Mouse (Mus musculus) hindbrain, postnatal 0 days (tissue): ENCODE results near the gene B4galt7. TPM values are rescaled to one million over a fixed set of nuclear protein-coding genes. Genes with fewer than 3 reads are reported as not detected.
"Not testable (repeated sequence)": the region's sequence is repeated elsewhere in the genome, so short reads cannot be mapped to it uniquely, and the experiment has no call there.

ENCODE experiments used
- ATAC-seq: fragments of 200-750 bp; cut with Nextera tagmentation; 2 replicates; pipeline ENCODE4 v1.8.0; 2017; ENCODE audit warnings: mild to moderate bottlenecking, moderate TSS enrichment, moderate library complexity
- DNase-seq: peaks from one replicate; pipeline ENCODE4 v3.0.0-alpha.2; 2015; ENCODE audit warnings: low spot score
- H3K27ac ChIP-seq: fragments of 300-500 bp; sonication (generic); 2 replicates; pipeline ENCODE4 v1.5.1; 2014; ENCODE audit warnings: mild to moderate bottlenecking
- H3K27me3 ChIP-seq: fragments of 300-500 bp; sonication (generic); 2 replicates; pipeline ENCODE4 v1.6.1; 2014; ENCODE audit warnings: low read length, mixed read lengths; ENCODE audit not compliant: insufficient read depth
- H3K36me3 ChIP-seq: fragments of 300-500 bp; sonication (generic); 2 replicates; pipeline ENCODE4 v1.6.1; 2014; ENCODE audit warnings: low read length, mixed read lengths; ENCODE audit not compliant: insufficient read depth
- H3K4me1 ChIP-seq: fragments of 300-500 bp; sonication (generic); 2 replicates; pipeline ENCODE4 v1.6.1; 2014; ENCODE audit warnings: antibody characterized with exemption, low read length, mixed read lengths; ENCODE audit not compliant: insufficient read depth
- H3K4me2 ChIP-seq: fragments of 300-500 bp; sonication (generic); 2 replicates; pipeline ENCODE4 v1.6.1; 2014; ENCODE audit warnings: low read depth, mild to moderate bottlenecking, low read length, moderate library complexity, mixed read lengths
- H3K4me3 ChIP-seq: fragments of 300-500 bp; sonication (generic); 2 replicates; pipeline ENCODE4 v1.5.1; 2014; ENCODE audit warnings: low read length
- H3K9ac ChIP-seq: fragments of 300-500 bp; sonication (generic); replicated peaks from 2 replicates; pipeline ENCODE4 v1.6.1; 2014; ENCODE audit warnings: mild to moderate bottlenecking, low read length, moderate library complexity, mixed read lengths
- H3K9me3 ChIP-seq: fragments of 300-500 bp; sonication (generic); 2 replicates; pipeline ENCODE4 v1.6.1; 2016; ENCODE audit warnings: low read length, mixed read lengths
- CTCF ChIP-seq: IDR thresholded peaks from 2 replicates; pipeline ENCODE4 v1.5.1; 2016; ENCODE audit warnings: antibody characterized with exemption, control low read depth, low read depth
- WGBS: fragments of 180-500 bp; shearing (Covaris S2); extraction: QIAGEN DNeasy Blood & Tissue Kit; methylation state at CpG from one replicate; pipeline ENCODE4 v1.1.7; 2014; 5-methylcytosine and 5-hydroxymethylcytosine counted together
- polyA plus RNA-seq: library from polyadenylated mRNA; unstranded; fragments of >200 nt; fragmentation: Nextera tagmentation; extraction: Ambion mirVana; gene quantifications from 2 replicates; pipeline ENCODE4 v1.2.1, GENCODE M21; 2015
- total RNA-seq: library from RNA; depleted of rRNA; stranded (reverse); fragments of >200 nt; gene quantifications from 2 replicates; pipeline ENCODE4 v1.2.3, GENCODE M21; 2014; rRNA removed

Gene B4galt7
- 66.7 and 66.8 TPM in 2 replicates for total RNA-seq
- 42.9 and 44.0 TPM in 2 replicates for polyA plus RNA-seq

DNA sequence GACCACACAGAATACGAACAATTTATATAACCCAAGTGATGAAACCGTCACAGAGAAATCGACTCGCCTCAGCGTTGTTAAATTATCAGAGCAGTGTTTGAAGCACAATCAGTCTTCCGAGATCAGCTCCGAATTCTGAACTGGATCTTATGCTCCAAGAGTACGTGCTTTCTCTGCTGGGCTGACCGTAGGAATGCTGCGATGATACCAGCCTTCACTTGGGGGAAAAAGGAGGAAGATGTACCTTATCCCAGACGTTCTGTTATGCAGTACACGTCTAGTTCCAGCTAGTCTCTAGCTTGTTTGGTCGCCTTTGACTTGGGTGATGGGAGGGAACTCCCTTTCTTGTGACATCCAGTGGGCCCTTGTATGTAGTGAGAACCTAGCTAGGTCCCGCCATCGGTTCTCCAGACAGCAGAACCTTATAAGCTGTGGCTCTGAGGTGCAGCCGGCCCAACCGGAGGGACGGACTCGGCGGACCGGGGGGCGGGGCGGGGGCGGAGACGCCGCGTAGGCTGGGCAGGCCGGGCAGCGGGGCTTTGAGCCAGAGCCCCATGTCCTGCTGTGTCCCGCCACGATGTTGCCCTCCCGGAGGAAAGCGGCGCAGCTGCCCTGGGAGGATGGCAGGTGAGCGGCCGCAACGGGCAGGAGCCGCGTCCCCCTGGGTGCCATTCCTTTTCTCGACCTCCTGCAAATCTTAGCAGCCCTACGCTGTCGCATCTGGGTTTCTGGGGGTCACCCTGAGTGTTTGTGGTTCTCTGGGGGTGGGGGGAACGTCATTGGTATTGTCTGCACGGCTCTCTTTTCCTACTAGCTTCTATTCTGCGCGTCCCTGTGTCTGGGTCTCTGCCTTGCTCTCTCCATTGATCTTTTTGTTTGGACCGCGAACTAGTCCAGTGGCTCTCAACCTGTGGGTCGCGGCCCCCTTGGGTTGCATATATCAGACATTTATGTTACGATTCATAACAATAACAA is at the start of gene B4galt7:
TSS of gene B4galt7 (plus strand) at position 331 of the 975 bp plus-strand sequence.
- DNase-seq (peak; percentile 87), ATAC-seq (peak; percentile 94)
- Histone ChIP-seq H3K4me3 (peak within 1 kb of the TSS; percentile 94), H3K4me2 (peak within 1 kb of the TSS; percentile 77), H3K9ac (peak within 1 kb of the TSS; percentile 89), H3K27me3 (no peaks in the 10 kb centered on the region), H3K4me1 (peaks cover 12% of the 10 kb centered on the region; the same call in 1 of the 2 replicates), H3K27ac (peak within 1 kb of the TSS; percentile 84), H3K9me3 (no peaks in the 10 kb centered on the region), H3K36me3 (peaks cover 24% of the 10 kb centered on the region)
- WGBS: 7% methylated on average over 51 of the region's 51 CpGs
- no peak for TF ChIP-seq CTCF

GRCm38 (mm10) chr13:55555921-55556320 is 43.8 kb upstream of the B4galt7 start:
- no peaks in the 10 kb centered on the region for H3K27me3 ChIP-seq
- ATAC-seq: no peak
- H3K4me3 ChIP-seq: no peak overlapping the region
- peaks cover 29% of the 10 kb centered on the region for H3K36me3 ChIP-seq
- H3K9me3 ChIP-seq: no peaks in the 10 kb centered on the region
- no peak overlapping the region for H3K9ac ChIP-seq
- H3K4me2 ChIP-seq: no peak overlapping the region
- TF ChIP-seq CTCF: no peak
- 85% methylated on average over 9 of the region's 9 CpGs for WGBS
- no peak overlapping the region for H3K27ac ChIP-seq
- no peak for DNase-seq
- H3K4me1 ChIP-seq: no peaks in the 10 kb centered on the region

DNA sequence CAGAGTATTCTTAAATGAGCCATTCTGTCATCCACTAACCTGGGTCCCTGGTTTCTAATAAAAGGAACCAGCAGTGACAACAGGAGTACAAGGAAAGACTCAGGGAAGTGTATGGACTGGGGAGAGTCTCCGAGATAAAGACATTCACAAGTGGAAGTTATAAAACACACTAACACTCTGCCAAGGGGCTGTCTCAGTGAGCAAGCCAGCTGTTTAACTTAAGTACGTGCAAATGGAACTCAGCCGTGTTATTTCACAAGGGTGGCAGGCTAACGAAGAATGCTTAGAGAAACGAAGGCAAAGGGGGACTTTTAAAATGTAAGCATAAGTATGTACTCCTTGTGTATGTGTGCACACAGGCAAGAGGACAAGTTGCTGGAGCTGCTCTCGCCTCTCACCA is 42.2 kb upstream of the B4galt7 start:
- H3K36me3 ChIP-seq: peaks cover 20% of the 10 kb centered on the region
- H3K4me1 ChIP-seq: no peaks in the 10 kb centered on the region
- no peak overlapping the region for H3K27ac ChIP-seq
- H3K4me2 ChIP-seq: no peak overlapping the region
- no peak overlapping the region for H3K9ac ChIP-seq
- no peak for ATAC-seq
- no peaks in the 10 kb centered on the region for H3K9me3 ChIP-seq
- H3K4me3 ChIP-seq: no peak overlapping the region
- H3K27me3 ChIP-seq: no peaks in the 10 kb centered on the region
- TF ChIP-seq CTCF: no peak
- WGBS: 89% methylated on average over 6 of the region's 6 CpGs
- DNase-seq: no peak

DNA sequence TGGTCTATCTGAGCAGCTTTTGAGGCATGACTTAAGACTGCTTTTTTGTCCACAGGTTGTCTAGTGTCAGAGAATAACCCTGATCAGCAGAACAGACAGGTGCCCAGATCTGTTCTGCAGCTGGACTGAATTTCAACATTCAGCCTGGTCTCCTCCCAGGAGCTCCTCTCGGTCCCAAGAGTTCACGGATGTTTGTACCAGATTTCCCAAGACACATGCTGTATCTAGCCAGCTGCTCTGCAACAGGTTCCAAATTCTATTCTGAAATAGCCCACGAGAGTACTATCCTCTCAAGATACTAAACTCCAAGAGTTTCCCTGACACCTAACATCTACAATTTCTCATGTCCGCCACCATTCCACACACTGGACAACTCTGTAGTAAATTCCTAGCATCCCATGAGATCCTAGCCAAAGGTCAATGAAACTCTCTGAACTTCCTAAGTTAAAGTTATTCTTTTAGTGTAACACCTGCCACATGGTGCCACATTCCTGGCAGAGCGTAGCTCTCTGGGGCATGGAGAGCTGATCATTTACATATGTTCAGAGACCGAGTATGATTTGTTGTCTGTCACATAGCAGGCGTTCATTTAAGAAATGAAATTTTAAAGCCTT is 36.3 kb upstream of the B4galt7 start:
- Histone ChIP-seq H3K27ac (no peak overlapping the region), H3K27me3 (no peaks in the 10 kb centered on the region), H3K9me3 (no peaks in the 10 kb centered on the region), H3K4me3 (no peak overlapping the region), H3K9ac (no peak overlapping the region), H3K4me1 (no peaks in the 10 kb centered on the region), H3K36me3 (peaks cover 5% of the 10 kb centered on the region; the same call in 1 of the 2 replicates), H3K4me2 (no peak overlapping the region)
- WGBS: 72% methylated on average over 7 of the region's 7 CpGs
- no peak for ATAC-seq
- no peak for DNase-seq
- no peak for TF ChIP-seq CTCF

DNA sequence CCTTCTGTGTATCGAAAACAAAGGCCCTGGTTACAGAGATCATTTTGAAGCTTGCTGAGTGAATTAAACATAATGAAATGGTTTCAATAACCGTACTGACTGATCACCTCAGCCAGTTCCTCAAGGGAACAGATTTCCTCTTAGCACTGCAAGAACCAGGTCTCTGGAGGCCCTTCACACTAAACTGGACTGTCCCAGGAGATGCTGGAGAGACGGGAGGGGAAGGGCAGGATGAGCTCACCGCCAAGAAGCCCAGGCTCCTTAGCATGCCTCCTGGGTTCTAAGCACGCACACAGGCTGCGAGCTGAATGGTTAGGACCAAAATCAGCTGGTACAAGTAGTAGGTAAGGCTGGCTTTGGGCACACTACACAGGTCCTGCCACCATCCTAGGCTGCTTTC is 32.7 kb upstream of the B4galt7 start:
- H3K27me3 ChIP-seq: no peaks in the 10 kb centered on the region
- no peak for ATAC-seq
- no peak overlapping the region for H3K4me2 ChIP-seq
- H3K9me3 ChIP-seq: no peaks in the 10 kb centered on the region
- H3K36me3 ChIP-seq: peaks cover 5% of the 10 kb centered on the region; the same call in 1 of the 2 replicates
- 76% methylated on average over 6 of the region's 6 CpGs for WGBS
- H3K9ac ChIP-seq: no peak overlapping the region
- TF ChIP-seq CTCF: no peak
- peaks cover 9% of the 10 kb centered on the region for H3K4me1 ChIP-seq
- H3K27ac ChIP-seq: no peak overlapping the region
- H3K4me3 ChIP-seq: no peak overlapping the region
- DNase-seq: no peak

- H3K4me3 ChIP-seq: no peak overlapping the region
- H3K9ac ChIP-seq: no peak overlapping the region
- H3K27me3 ChIP-seq: no peaks in the 10 kb centered on the region
- H3K9me3 ChIP-seq: no peaks in the 10 kb centered on the region
- H3K4me2 ChIP-seq: no peak overlapping the region
- H3K36me3 ChIP-seq: peaks cover 5% of the 10 kb centered on the region; the same call in 1 of the 2 replicates
- peaks cover 9% of the 10 kb centered on the region for H3K4me1 ChIP-seq
- no peak for ATAC-seq
- no peak for DNase-seq
- 87% methylated on average over 2 of the region's 2 CpGs for WGBS
- no peak for TF ChIP-seq CTCF
- H3K27ac ChIP-seq: no peak overlapping the region
Measured at GRCm38 (mm10) chr13:55567949-55568348, 31.7 kb upstream of the B4galt7 start.

- not testable (repeated sequence) for H3K4me1 ChIP-seq, H3K9me3 ChIP-seq, H3K27ac ChIP-seq, ATAC-seq, H3K4me3 ChIP-seq, H3K4me2 ChIP-seq, H3K36me3 ChIP-seq, H3K27me3 ChIP-seq, DNase-seq, H3K9ac ChIP-seq
- WGBS: 88% methylated on average over 4 of the region's 4 CpGs
Measured at GRCm38 (mm10) chr13:55568524-55568923, 31.2 kb upstream of the B4galt7 start.
